Mouse (Mus musculus) kidney, postnatal 0 days (tissue): ENCODE data around the gene Gm21987. TPM values are rescaled to one million over a fixed set of nuclear protein-coding genes. Genes with fewer than 3 reads are reported as not detected.
A peak's percentile ranks its signal among the peaks of the same experiment; 100 is the strongest.

ENCODE experiments used
- ATAC-seq: fragments of 200-750 bp; cut with Nextera tagmentation; replicated peaks from 2 replicates; pipeline ENCODE4 v1.8.0; 2017; ENCODE audit warnings: low read depth, moderate number of reproducible peaks, moderate TSS enrichment, moderate library complexity; ENCODE audit not compliant: low FRiP score
- DNase-seq: peaks from one replicate; pipeline ENCODE4 v3.0.0-alpha.2; 2016; ENCODE audit warnings: low spot score
- H3K27ac ChIP-seq: fragments of 300-500 bp; sonication (generic); 2 replicates; pipeline ENCODE4 v1.5.1; 2014; ENCODE audit warnings: mild to moderate bottlenecking
- H3K27me3 ChIP-seq: fragments of 300-500 bp; sonication (generic); 2 replicates; pipeline ENCODE4 v1.6.1; 2014; ENCODE audit warnings: low read length, mixed read lengths; ENCODE audit not compliant: insufficient read depth
- H3K36me3 ChIP-seq: fragments of 300-500 bp; sonication (generic); 2 replicates; pipeline ENCODE4 v1.6.1; 2014; ENCODE audit warnings: low read length, mixed read lengths; ENCODE audit not compliant: insufficient read depth
- H3K4me1 ChIP-seq: fragments of 300-500 bp; sonication (generic); replicated peaks from 2 replicates; pipeline ENCODE4 v1.6.1; 2014; ENCODE audit warnings: antibody characterized with exemption, low read length, mixed read lengths; ENCODE audit not compliant: insufficient read depth
- H3K4me2 ChIP-seq: fragments of 300-500 bp; sonication (generic); 2 replicates; pipeline ENCODE4 v1.6.1; 2014; ENCODE audit warnings: mild to moderate bottlenecking, low read length, moderate library complexity, mixed read lengths
- H3K4me3 ChIP-seq: fragments of 300-500 bp; sonication (generic); replicated peaks from 2 replicates; pipeline ENCODE4 v1.5.1; 2014; ENCODE audit warnings: low read depth, low read length
- H3K9ac ChIP-seq: fragments of 300-500 bp; sonication (generic); 2 replicates; pipeline ENCODE4 v1.6.1; 2014; ENCODE audit warnings: low read depth, low read length
- H3K9me3 ChIP-seq: fragments of 300-500 bp; sonication (generic); replicated peaks from 2 replicates; pipeline ENCODE4 v1.6.1; 2016; ENCODE audit warnings: low read length, inconsistent platforms, mixed read lengths
- CTCF ChIP-seq: IDR thresholded peaks from 2 replicates; pipeline ENCODE4 v1.5.1; 2016; ENCODE audit warnings: antibody characterized with exemption, low read depth, mild to moderate bottlenecking, moderate library complexity
- WGBS: fragments of 180-500 bp; shearing (Covaris S2); extraction: QIAGEN DNeasy Blood & Tissue Kit; methylation state at CpG from one replicate; pipeline ENCODE4 v1.1.7; 2014; 5-methylcytosine and 5-hydroxymethylcytosine counted together
- polyA plus RNA-seq: library from polyadenylated mRNA; unstranded; fragments of >200 nt; fragmentation: Nextera tagmentation; extraction: Ambion mirVana; gene quantifications from 2 replicates; pipeline ENCODE4 v1.2.1, GENCODE M21; 2015

The Gm21987 gene
- polyA plus RNA-seq, 1 experiment from 2014 or later: not detected

- 77% methylated on average over 9 of the region's 9 CpGs for WGBS
These were observed 1.4 kb downstream of the Gm21987 start for GRCm38 (mm10) chr16:38348217-38348761.

GRCm38 (mm10) chr16:38349881-38350280 is 3.0 kb downstream of the Gm21987 start:
- ATAC-seq: no peak
- DNase-seq: no peak
- Histone ChIP-seq H3K9me3 (no peaks in the 10 kb centered on the region), H3K27ac (no peak overlapping the region), H3K4me3 (no peak overlapping the region), H3K4me1 (peaks cover 6% of the 10 kb centered on the region; the same call in 1 of the 2 replicates), H3K27me3 (no peaks in the 10 kb centered on the region), H3K36me3 (peaks cover 24% of the 10 kb centered on the region; the same call in 1 of the 2 replicates), H3K9ac (no peak overlapping the region), H3K4me2 (no peak overlapping the region)
- TF ChIP-seq CTCF: no peak
- WGBS: 98% methylated on average over 2 of the region's 2 CpGs

More at GRCm38 (mm10) chr16:38348217-38348761, 1.4 kb downstream of the Gm21987 start:
- H3K27ac ChIP-seq: no peak overlapping the region
- TF ChIP-seq CTCF: no peak
- H3K27me3 ChIP-seq: no peaks in the 10 kb centered on the region
- ATAC-seq (no peak), DNase-seq (no peak)
- peaks cover 6% of the 10 kb centered on the region; the same call in 1 of the 2 replicates for H3K4me1 ChIP-seq
- H3K9ac ChIP-seq: no peak overlapping the region
- H3K36me3 ChIP-seq: peaks cover 21% of the 10 kb centered on the region; the same call in 1 of the 2 replicates
- no peak overlapping the region for H3K4me3 ChIP-seq
- H3K4me2 ChIP-seq: 0 out of 2 replicates have a peak overlapping the region, but pooled peaks have one; percentile 67
- H3K9me3 ChIP-seq: no peaks in the 10 kb centered on the region

- H3K9ac ChIP-seq: no peak overlapping the region
- no peak for TF ChIP-seq CTCF
- H3K4me2 ChIP-seq: no peak overlapping the region
- peaks cover 24% of the 10 kb centered on the region; the same call in 1 of the 2 replicates for H3K36me3 ChIP-seq
- ATAC-seq (no peak), DNase-seq (no peak)
- no peaks in the 10 kb centered on the region for H3K27me3 ChIP-seq
- no peaks in the 10 kb centered on the region for H3K9me3 ChIP-seq
- 66% methylated on average over 7 of the region's 7 CpGs for WGBS
- peaks cover 6% of the 10 kb centered on the region; the same call in 1 of the 2 replicates for H3K4me1 ChIP-seq
- H3K27ac ChIP-seq: no peak overlapping the region
- H3K4me3 ChIP-seq: no peak overlapping the region
These were observed 3.6 kb downstream of the Gm21987 start for GRCm38 (mm10) chr16:38350361-38350855.

- H3K27ac ChIP-seq: no peak overlapping the region
- no peak overlapping the region for H3K4me2 ChIP-seq
- no peaks in the 10 kb centered on the region for H3K27me3 ChIP-seq
- peaks cover 24% of the 10 kb centered on the region; the same call in 1 of the 2 replicates for H3K36me3 ChIP-seq
- DNase-seq (no peak), ATAC-seq (no peak)
- peaks cover 6% of the 10 kb centered on the region; the same call in 1 of the 2 replicates for H3K4me1 ChIP-seq
- no peak overlapping the region for H3K9ac ChIP-seq
- H3K9me3 ChIP-seq: no peaks in the 10 kb centered on the region
- no peak overlapping the region for H3K4me3 ChIP-seq
- no peak for TF ChIP-seq CTCF
- 66% methylated on average over 6 of the region's 6 CpGs for WGBS
These were observed 4.1 kb downstream of the Gm21987 start for GRCm38 (mm10) chr16:38350939-38351338.

GRCm38 (mm10) chr16:38352031-38352430 is 5.2 kb downstream of the Gm21987 start:
- DNase-seq: no peak
- no peak overlapping the region for H3K4me3 ChIP-seq
- no peaks in the 10 kb centered on the region for H3K9me3 ChIP-seq
- H3K27ac ChIP-seq: no peak overlapping the region
- peaks cover 30% of the 10 kb centered on the region; the same call in 1 of the 2 replicates for H3K36me3 ChIP-seq
- ATAC-seq: no peak
- no peak overlapping the region for H3K4me2 ChIP-seq
- no peak for TF ChIP-seq CTCF
- 80% methylated on average over 7 of the region's 7 CpGs for WGBS
- H3K9ac ChIP-seq: no peak overlapping the region
- no peaks in the 10 kb centered on the region for H3K27me3 ChIP-seq
- peaks cover 6% of the 10 kb centered on the region; the same call in 1 of the 2 replicates for H3K4me1 ChIP-seq

- no peak overlapping the region for H3K4me2 ChIP-seq
- H3K9me3 ChIP-seq: no peaks in the 10 kb centered on the region
- H3K4me3 ChIP-seq: no peak overlapping the region
- H3K36me3 ChIP-seq: peaks cover 30% of the 10 kb centered on the region; the same call in 1 of the 2 replicates
- no peak overlapping the region for H3K27ac ChIP-seq
- DNase-seq (no peak), ATAC-seq (no peak)
- no peak overlapping the region for H3K9ac ChIP-seq
- peaks cover 2% of the 10 kb centered on the region; the same call in 1 of the 2 replicates for H3K4me1 ChIP-seq
- TF ChIP-seq CTCF: no peak
- no peaks in the 10 kb centered on the region for H3K27me3 ChIP-seq
These were observed 6.0 kb downstream of the Gm21987 start for GRCm38 (mm10) chr16:38352851-38353250.
